Mouse (Mus musculus) embryonic fibroblast, embryonic 13.5 days (primary cell): ENCODE data around the gene Atg101.

Experiments
- CTCF ChIP-seq: IDR thresholded peaks from 2 replicates; pipeline ENCODE4 v1.5.1; 2011; ENCODE audit warnings: mild to moderate bottlenecking, control low read depth, low read length, moderate library complexity, borderline replicate concordance; ENCODE audit not compliant: insufficient read depth
- POLR2A ChIP-seq: IDR thresholded peaks from 2 replicates; pipeline ENCODE4 v1.6.1; 2011; ENCODE audit warnings: low read depth, mild to moderate bottlenecking, control low read depth, low read length, moderate library complexity

- TF ChIP-seq CTCF (no peak), POLR2A (no peak)
Observed at GRCm38 (mm10) chr15:101235342-101235698, 48.8 kb upstream of the Atg101 start.
